Mouse (Mus musculus) brain, adult 10 weeks (tissue): ENCODE data around the gene Afap1. TPM values are rescaled to one million over a fixed set of nuclear protein-coding genes. Genes with fewer than 3 reads are reported as not detected.

Source experiments
- polyA plus RNA-seq: library from polyadenylated mRNA; stranded (reverse); fragments of 350-450 nt; fragmentation: Illumina TruSeq; extraction: RNeasy Lipid Tissue Mini Kit (QIAGEN cat#74804); gene quantifications from one replicate; pipeline ENCODE4 v1.2.3, GENCODE M21; 2015; ENCODE audit warnings: low read depth, low replicate concordance

Afap1 gene
- polyA plus RNA-seq = 9.2 TPM

DNA sequence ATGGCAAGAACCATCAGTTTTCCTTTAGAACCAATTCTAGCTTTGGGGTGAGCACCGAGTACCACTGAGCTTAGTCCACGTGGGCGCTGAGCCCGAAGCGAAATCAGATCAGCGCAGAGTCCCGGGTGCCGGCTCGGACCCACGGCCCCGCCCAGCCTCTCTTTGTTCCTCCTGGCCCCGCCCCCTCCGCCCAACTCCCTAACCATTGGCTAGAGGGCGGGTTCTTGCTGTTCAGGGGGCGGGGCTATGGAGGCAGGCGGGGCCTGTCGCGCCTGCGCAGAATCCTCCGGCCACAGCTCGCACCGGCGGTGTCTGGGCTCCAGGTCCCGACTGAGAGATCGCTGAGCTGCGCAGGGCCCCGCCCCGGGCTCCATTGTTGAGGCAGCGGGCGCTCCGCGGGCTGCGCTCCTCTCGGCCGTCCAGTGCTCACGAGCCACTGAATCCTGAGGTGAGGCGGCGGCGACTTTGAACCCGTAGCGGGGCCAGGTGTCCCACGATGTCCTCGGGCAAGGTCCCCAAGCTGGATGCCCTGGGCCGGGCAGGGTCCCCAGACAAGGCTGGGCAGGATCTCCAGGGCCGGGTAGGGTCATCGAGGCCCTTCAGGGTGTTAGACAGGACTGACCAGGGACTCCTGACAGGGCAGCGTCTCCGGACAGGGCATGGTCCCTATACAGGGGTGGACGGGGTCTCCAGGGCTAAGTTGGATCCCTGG is at the start of gene Afap1:
Gene Afap1 (plus strand): TSS at position 227 of the 712 bp plus-strand sequence.

Other genes starting within 250 kb of the Afap1 start
- gene Htra3, start 213.5 kb upstream of the Afap1 start, polyA plus RNA-seq = 7.9 TPM
- gene Sh3tc1, start 153.3 kb upstream of the Afap1 start, polyA plus RNA-seq = 2.4 TPM
- 132 TPM for gene Ablim2, start 135.4 kb upstream of the Afap1 start, polyA plus RNA-seq